Mouse (Mus musculus) forebrain, embryonic 12.5 days (tissue): Measurements from ENCODE around the gene B3galt1. TPM values are rescaled to one million over a fixed set of nuclear protein-coding genes. Genes with fewer than 3 reads are reported as not detected.
A peak's percentile ranks its signal among the peaks of the same experiment; 100 is the strongest.

Experiments
- ATAC-seq: fragments of 200-750 bp; cut with Nextera tagmentation; 2 replicates; pipeline ENCODE4 v1.8.0; 2017; ENCODE audit warnings: moderate TSS enrichment; ENCODE audit not compliant: low FRiP score
- H3K27ac ChIP-seq: fragments of 300-500 bp; sonication (generic); 2 replicates; pipeline ENCODE4 v1.5.1; 2016; ENCODE audit warnings: mild to moderate bottlenecking
- H3K27me3 ChIP-seq: fragments of 300-500 bp; sonication (generic); 2 replicates; pipeline ENCODE4 v1.6.1; 2016; ENCODE audit warnings: mild to moderate bottlenecking
- H3K36me3 ChIP-seq: fragments of 300-500 bp; sonication (generic); replicated peaks from 2 replicates; pipeline ENCODE4 v1.6.1; 2016; ENCODE audit warnings: mild to moderate bottlenecking
- H3K4me1 ChIP-seq: fragments of 300-500 bp; sonication (generic); 2 replicates; pipeline ENCODE4 v1.6.1; 2016
- H3K4me2 ChIP-seq: fragments of 300-500 bp; sonication (generic); 2 replicates; pipeline ENCODE4 v1.6.1; 2016; ENCODE audit warnings: mild to moderate bottlenecking, moderate library complexity
- H3K4me3 ChIP-seq: fragments of 300-500 bp; sonication (generic); replicated peaks from 2 replicates; pipeline ENCODE4 v1.5.1; 2016; ENCODE audit warnings: mild to moderate bottlenecking
- H3K9ac ChIP-seq: fragments of 300-500 bp; sonication (generic); 2 replicates; pipeline ENCODE4 v1.6.1; 2016; ENCODE audit warnings: mild to moderate bottlenecking
- H3K9me3 ChIP-seq: fragments of 300-500 bp; sonication (generic); 2 replicates; pipeline ENCODE4 v1.6.1; 2016
- WGBS: fragments of 180-500 bp; shearing (Covaris S2); methylation state at CpG from one replicate; pipeline ENCODE4 v1.1.7; 2016; 5-methylcytosine and 5-hydroxymethylcytosine counted together
- polyA plus RNA-seq: library from polyadenylated mRNA; unstranded; fragments of >200 nt; fragmentation: Nextera tagmentation; extraction: Ambion mirVana; gene quantifications from 2 replicates; pipeline ENCODE4 v1.2.1, GENCODE M21; 2016

Gene B3galt1
- polyA plus RNA-seq, 1 experiment from 2014 or later: 26.1 TPM

DNA sequence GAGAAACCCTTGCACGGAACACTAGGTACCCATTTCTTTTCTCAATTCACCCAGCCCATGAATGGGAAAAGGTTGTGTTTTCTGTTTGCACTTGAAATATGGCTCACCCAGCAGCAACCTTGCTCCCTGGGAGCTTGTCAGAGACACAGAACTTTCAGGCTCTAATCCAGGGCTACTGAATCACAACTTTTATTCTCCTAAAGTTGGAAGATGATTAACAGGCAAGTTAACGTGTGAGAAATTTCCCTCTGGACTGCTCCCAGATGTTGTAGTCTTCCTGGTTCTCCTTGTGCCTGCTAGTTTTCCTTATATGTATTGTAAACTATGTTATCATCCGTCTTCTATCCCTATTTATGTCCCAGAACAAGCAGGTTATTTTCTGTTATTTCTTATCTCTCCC, 221.9 kb downstream of the B3galt1 start:
- ATAC-seq: no peak
- H3K27me3 ChIP-seq: no peaks in the 10 kb centered on the region
- WGBS: 89% methylated on average over 3 of the region's 3 CpGs
- no peaks in the 10 kb centered on the region for H3K36me3 ChIP-seq
- no peak overlapping the region for H3K4me3 ChIP-seq
- no peaks in the 10 kb centered on the region for H3K4me1 ChIP-seq
- no peaks in the 10 kb centered on the region for H3K9me3 ChIP-seq
- no peak overlapping the region for H3K4me2 ChIP-seq
- H3K27ac ChIP-seq: no peak overlapping the region
- no peak overlapping the region for H3K9ac ChIP-seq

DNA sequence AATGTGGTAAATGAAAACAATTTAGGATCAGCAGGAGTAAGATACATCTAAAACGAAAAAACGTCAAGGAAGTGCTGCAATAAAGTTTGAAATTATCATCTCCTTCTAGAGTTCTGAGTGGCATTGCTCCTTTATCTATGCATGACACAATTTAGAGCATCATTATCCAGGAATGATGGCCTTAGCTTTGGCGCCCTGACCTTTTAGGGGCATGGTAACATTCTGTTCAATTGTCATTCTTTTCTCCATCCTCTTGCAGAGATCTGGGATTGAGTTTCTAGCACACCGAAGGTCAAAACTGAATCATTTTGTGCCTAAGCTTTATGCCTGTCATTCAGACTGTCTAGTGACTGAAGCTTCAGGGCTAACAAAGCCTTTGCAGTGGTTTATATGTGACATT, 231.9 kb downstream of the B3galt1 start:
- 88% methylated on average over 4 of the region's 4 CpGs for WGBS
- Histone ChIP-seq H3K9me3 (no peaks in the 10 kb centered on the region), H3K9ac (no peak overlapping the region), H3K4me2 (no peak overlapping the region), H3K36me3 (no peaks in the 10 kb centered on the region), H3K27ac (no peak overlapping the region), H3K4me1 (no peaks in the 10 kb centered on the region), H3K27me3 (no peaks in the 10 kb centered on the region), H3K4me3 (no peak overlapping the region)
- no peak for ATAC-seq

DNA sequence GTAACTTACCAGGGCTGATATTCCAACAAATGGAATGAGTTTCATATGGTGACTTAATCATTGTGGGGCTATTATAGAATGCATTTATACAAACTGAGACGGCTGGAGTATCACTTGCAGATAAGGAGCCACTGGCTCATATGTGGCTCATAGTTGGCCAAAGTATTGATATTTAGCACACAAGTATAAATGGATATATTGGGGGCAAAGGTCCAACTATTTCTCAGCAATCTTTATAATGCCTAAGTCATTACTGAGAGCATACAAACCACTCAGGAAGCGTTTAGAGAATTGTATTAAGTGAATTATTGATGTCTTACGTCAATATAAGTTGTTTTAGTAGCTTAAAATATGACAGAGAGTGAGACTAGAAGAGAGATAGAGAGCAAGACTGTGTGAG, 234.3 kb downstream of the B3galt1 start:
- no peak for ATAC-seq
- Histone ChIP-seq H3K27me3 (no peaks in the 10 kb centered on the region), H3K4me2 (no peak overlapping the region), H3K4me3 (no peak overlapping the region), H3K36me3 (no peaks in the 10 kb centered on the region), H3K9ac (no peak overlapping the region), H3K27ac (no peak overlapping the region), H3K9me3 (no peaks in the 10 kb centered on the region), H3K4me1 (no peaks in the 10 kb centered on the region)
- WGBS: 93% methylated on average over 3 of the region's 3 CpGs

DNA sequence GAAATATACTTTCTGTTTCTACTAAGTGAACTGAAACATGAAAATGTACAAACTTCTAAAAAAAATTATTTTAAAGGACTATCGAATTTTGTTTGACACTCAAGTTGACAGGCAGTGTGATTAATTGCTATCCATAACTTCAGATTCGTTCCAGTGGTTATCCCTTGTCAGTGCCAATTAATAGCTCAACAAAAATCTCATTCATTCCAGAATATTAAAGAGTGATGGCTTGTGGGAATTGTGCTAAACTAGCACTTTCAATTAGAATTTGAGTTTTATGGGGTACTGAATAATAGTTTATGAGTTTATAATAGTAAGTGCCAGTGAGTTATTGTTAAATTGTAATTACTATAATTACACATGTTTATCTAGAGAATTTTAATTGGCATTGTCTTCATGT, 250.5 kb downstream of the B3galt1 start:
- H3K36me3 ChIP-seq: no peaks in the 10 kb centered on the region
- H3K9me3 ChIP-seq: no peaks in the 10 kb centered on the region
- H3K4me3 ChIP-seq: no peak overlapping the region
- no peaks in the 10 kb centered on the region for H3K4me1 ChIP-seq
- no peak overlapping the region for H3K9ac ChIP-seq
- no peak overlapping the region for H3K4me2 ChIP-seq
- no peak for ATAC-seq
- WGBS: 70% methylated on average over 2 of the region's 2 CpGs
- H3K27me3 ChIP-seq: no peaks in the 10 kb centered on the region
- H3K27ac ChIP-seq: no peak overlapping the region

DNA sequence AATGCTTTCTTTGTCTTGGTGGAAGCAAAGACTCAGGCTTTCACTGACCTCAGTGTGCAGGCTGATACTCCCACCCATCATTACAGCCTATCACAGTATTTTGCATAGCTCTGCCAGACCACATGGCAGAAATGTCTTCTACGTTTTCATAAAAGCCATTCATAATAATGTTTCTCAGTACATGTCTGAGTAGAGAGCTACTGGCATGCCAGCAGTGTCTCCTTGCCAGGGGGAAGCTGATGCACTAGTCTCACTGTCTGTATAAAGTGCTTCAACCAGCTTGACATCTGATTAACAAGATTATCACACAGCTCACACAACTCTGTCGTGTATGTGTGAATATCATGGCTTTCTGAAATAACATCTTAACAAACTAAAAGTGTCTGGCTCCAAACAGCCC, 252.3 kb downstream of the B3galt1 start:
- H3K27me3 ChIP-seq: no peaks in the 10 kb centered on the region
- H3K4me3 ChIP-seq: no peak overlapping the region
- no peak overlapping the region for H3K27ac ChIP-seq
- no peak for ATAC-seq
- H3K4me2 ChIP-seq: no peak overlapping the region
- H3K4me1 ChIP-seq: peaks cover 4% of the 10 kb centered on the region; the same call in 1 of the 2 replicates
- 70% methylated on average over 2 of the region's 2 CpGs for WGBS
- no peak overlapping the region for H3K9ac ChIP-seq
- no peaks in the 10 kb centered on the region for H3K9me3 ChIP-seq
- no peaks in the 10 kb centered on the region for H3K36me3 ChIP-seq

DNA sequence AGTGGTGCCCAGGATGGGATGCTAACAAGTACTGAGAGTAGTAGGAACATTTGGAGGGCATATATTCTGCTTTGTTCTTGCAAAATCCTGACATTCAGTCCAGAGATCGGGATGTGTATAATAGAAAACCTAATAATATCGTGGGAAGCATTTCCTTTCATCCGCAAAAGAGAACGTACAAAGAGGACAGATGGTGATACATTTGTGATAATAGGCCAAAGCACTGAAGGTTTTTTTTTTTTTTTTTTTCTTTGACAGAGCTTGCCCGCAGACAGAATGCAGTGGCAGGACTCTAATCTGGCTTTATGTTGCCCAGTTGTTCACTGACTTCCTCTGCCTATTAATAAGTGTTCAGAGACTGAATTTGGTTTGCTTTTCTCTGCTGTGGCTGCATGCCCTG, 256.7 kb downstream of the B3galt1 start:
- 73% methylated on average over 5 of the region's 5 CpGs for WGBS
- H3K27me3 ChIP-seq: no peaks in the 10 kb centered on the region
- no peak overlapping the region for H3K9ac ChIP-seq
- no peak overlapping the region for H3K4me2 ChIP-seq
- H3K27ac ChIP-seq: no peak overlapping the region
- H3K4me3 ChIP-seq: no peak overlapping the region
- H3K36me3 ChIP-seq: no peaks in the 10 kb centered on the region
- H3K4me1 ChIP-seq: peaks cover 4% of the 10 kb centered on the region; the same call in 1 of the 2 replicates
- no peaks in the 10 kb centered on the region for H3K9me3 ChIP-seq
- no peak for ATAC-seq

DNA sequence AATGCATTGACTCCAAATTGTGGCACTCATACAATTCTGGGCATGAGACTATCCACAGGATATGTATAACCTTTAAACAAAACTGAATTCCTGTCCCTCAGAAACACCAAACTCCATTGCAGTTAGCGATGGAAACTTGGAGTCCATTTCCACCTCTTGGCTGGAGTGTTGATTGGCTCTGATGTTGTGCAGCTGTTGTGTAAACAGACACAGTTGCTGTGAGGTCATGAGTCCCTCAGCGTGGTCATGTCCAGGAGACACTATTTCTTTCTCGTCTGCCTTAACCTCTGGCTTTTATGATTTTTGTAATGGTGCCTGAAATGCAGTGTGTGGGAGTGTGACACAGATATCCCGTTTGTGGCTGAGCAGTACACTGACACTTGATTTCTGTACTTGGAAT, 262.0 kb downstream of the B3galt1 start:
- Histone ChIP-seq H3K4me3 (no peak overlapping the region), H3K27ac (no peak overlapping the region), H3K36me3 (no peaks in the 10 kb centered on the region), H3K9ac (no peak overlapping the region), H3K27me3 (no peaks in the 10 kb centered on the region), H3K4me2 (no peak overlapping the region), H3K4me1 (peaks cover under 1% of the 10 kb centered on the region; the same call in 1 of the 2 replicates), H3K9me3 (no peaks in the 10 kb centered on the region)
- no peak for ATAC-seq
- 95% methylated on average over 4 of the region's 4 CpGs for WGBS

DNA sequence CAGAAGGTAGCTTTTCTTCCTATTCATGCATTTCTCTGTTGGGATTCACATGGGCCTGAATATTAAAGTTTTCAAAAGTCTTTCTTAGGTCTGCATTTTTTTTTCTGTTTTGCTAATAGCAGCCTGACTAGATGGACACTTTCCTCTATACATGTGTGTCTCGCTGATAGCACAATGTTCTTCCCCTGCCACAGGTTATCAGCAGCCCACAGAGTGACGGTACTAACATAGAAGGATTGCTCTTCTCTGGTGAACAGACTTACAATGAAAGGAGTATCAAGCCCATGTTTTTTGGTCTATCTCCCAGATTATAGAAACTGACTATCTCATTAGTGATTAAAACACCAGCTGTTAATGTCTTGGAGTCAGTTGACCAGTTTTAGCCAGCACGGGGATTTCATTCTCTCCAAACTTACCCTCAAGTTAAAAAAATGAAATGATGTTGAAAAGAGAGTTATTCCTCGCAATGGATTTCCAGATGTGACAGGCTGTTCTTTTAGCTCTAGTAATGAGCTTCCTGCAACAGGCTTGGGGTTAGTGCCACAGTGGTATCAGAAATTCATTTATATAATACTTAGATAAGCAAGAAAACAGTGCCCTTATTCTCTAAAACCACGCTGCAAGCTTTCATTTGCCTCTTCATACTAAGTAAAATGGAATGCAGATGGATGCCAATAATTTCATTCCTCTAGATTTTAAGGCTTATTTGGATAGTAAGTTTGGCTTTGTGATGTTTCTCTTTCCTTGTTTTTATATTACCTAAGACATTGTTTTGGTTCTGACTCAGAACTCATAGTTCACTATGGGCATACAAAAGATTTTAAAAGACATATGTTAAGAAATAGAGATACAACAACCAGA, 263.6 kb downstream of the B3galt1 start:
- Histone ChIP-seq H3K9ac (no peak overlapping the region), H3K36me3 (no peaks in the 10 kb centered on the region), H3K4me3 (no peak overlapping the region), H3K27ac (no peak overlapping the region), H3K27me3 (no peaks in the 10 kb centered on the region), H3K4me1 (no peaks in the 10 kb centered on the region), H3K9me3 (no peaks in the 10 kb centered on the region), H3K4me2 (no peak overlapping the region)
- 89% methylated on average over 5 of the region's 5 CpGs for WGBS
- no peak for ATAC-seq

DNA sequence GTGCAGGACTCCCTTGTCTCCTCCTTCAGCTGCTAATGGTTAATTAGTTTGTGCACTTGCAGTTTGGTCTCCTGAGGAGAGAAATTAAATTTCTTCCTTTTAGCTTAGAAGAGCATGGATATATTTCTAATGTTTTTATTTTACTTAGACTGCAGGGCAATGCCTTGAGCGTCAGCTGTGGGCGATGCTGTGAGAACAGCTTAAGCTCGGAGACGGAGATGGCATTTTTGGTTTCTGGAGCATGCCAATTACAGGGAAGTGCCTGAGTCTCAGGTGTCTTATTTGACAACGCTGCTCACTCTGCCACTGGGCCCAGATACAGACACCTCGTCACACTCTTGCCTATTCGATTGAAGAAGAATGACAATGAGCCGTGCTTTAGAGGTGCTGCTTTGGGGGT, 282.1 kb downstream of the B3galt1 start:
- 79% methylated on average over 8 of the region's 8 CpGs for WGBS
- no peaks in the 10 kb centered on the region for H3K27me3 ChIP-seq
- H3K27ac ChIP-seq: no peak overlapping the region
- H3K4me3 ChIP-seq: no peak overlapping the region
- H3K4me2 ChIP-seq: no peak overlapping the region
- H3K9ac ChIP-seq: no peak overlapping the region
- no peaks in the 10 kb centered on the region for H3K4me1 ChIP-seq
- no peaks in the 10 kb centered on the region for H3K9me3 ChIP-seq
- no peak for ATAC-seq
- no peaks in the 10 kb centered on the region for H3K36me3 ChIP-seq

DNA sequence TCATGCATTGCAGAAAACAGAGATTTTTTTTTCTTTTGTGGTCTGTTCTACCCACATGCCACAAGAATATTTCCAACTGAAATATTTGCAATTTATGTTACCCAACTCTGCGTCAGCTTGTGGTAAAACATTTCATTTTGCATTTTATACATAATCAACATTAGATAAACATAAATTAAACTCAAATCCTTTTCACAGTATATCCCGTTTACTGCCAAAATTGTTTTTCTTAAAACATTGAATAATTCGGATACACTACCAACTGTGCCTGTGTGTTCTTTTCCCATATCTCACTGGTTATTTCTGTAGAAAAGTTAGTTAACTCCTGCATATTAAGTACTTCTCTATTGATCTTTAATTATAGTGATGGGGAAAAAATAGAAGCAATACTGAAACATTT, 285.1 kb downstream of the B3galt1 start:
- H3K9me3 ChIP-seq: no peaks in the 10 kb centered on the region
- H3K27ac ChIP-seq: no peak overlapping the region
- H3K27me3 ChIP-seq: no peaks in the 10 kb centered on the region
- no peak for ATAC-seq
- H3K4me2 ChIP-seq: no peak overlapping the region
- H3K36me3 ChIP-seq: no peaks in the 10 kb centered on the region
- no peaks in the 10 kb centered on the region for H3K4me1 ChIP-seq
- no peak overlapping the region for H3K4me3 ChIP-seq
- H3K9ac ChIP-seq: no peak overlapping the region
- WGBS: 94% methylated on average over 3 of the region's 3 CpGs

DNA sequence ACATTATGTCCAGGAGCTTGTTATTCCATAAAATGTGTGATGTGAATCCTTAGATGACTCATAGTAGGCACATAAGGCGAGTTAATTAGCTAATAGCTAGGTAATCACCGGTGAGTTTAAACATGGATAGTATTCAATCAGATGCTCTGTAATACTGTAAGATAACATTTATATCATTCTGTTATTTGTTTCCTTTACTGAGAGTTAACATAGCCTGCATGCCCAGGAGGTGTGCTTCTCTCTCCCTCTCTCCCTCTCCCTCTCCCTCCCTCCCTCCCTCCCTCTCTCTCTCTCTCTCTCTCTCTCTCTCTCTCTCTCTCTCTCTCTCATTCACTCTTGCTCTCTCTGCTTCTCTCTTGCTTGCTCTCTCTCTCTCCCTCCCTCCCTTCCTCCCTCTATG, 292.7 kb downstream of the B3galt1 start:
- 86% methylated on average over 2 of the region's 2 CpGs for WGBS
- ATAC-seq: no peak
- H3K27me3 ChIP-seq: no peaks in the 10 kb centered on the region

DNA sequence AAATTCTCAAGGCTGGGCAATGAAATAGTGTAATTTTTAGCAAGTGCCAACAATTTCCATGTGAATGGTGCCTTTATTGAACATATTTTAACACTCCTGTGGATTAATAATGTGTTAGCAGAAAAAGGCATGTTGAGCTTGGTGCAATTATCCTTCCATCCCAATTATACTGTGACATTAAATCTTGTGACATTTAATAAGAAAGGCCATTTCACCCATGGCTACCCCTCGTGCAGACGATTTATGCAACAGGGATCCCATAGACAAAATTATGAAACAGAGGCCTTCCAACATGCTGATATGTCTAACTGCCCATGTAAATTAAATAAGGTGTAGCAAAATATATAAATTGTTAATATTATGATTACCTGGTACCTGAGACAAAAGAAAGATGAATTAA, 293.3 kb downstream of the B3galt1 start:
- H3K36me3 ChIP-seq: no peaks in the 10 kb centered on the region
- no peaks in the 10 kb centered on the region for H3K9me3 ChIP-seq
- H3K4me3 ChIP-seq: no peak overlapping the region
- 69% methylated on average over 2 of the region's 2 CpGs for WGBS
- H3K4me1 ChIP-seq: no peaks in the 10 kb centered on the region
- no peak overlapping the region for H3K9ac ChIP-seq
- no peak for ATAC-seq
- H3K27me3 ChIP-seq: no peaks in the 10 kb centered on the region
- no peak overlapping the region for H3K27ac ChIP-seq
- no peak overlapping the region for H3K4me2 ChIP-seq

More for the DNA sequence above, 292.7 kb downstream of the B3galt1 start:
- H3K4me2 ChIP-seq: no peak overlapping the region
- no peak overlapping the region for H3K4me3 ChIP-seq
- H3K27ac ChIP-seq: no peak overlapping the region
- H3K9me3 ChIP-seq: no peaks in the 10 kb centered on the region
- H3K9ac ChIP-seq: no peak overlapping the region
- H3K4me1 ChIP-seq: no peaks in the 10 kb centered on the region
- no peaks in the 10 kb centered on the region for H3K36me3 ChIP-seq

DNA sequence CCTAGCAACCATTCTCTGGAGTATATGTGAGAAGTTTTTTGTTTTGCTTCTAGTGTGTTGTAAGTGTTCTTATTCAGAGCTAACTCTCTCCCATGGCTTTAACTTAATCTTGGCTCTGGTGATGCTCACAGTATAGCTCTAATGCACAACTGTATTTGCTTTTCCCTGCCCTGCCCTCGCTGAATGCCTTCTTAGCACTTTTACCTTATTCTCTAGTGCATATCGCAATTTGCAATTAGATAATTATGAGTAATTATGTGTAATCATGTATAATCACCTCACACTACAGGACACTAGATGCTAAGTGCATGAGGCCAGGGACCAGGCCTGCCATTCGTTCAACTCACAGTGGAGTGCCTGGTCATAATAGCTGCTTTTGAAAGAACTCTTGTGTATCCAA, 307.7 kb downstream of the B3galt1 start:
- H3K4me3 ChIP-seq: no peak overlapping the region
- H3K36me3 ChIP-seq: no peaks in the 10 kb centered on the region
- no peaks in the 10 kb centered on the region for H3K4me1 ChIP-seq
- H3K9me3 ChIP-seq: no peaks in the 10 kb centered on the region
- WGBS: 57% methylated on average over 3 of the region's 3 CpGs
- no peak overlapping the region for H3K27ac ChIP-seq
- H3K9ac ChIP-seq: no peak overlapping the region
- H3K27me3 ChIP-seq: no peaks in the 10 kb centered on the region
- H3K4me2 ChIP-seq: no peak overlapping the region
- ATAC-seq: peak; percentile 46; the same call in 1 of the 2 replicates
